Mouse (Mus musculus): ENCODE measurements around the gene Prl2c2.
"Not testable (repeated sequence)": the region's sequence is repeated elsewhere in the genome, so short reads cannot be mapped to it uniquely, and the experiment has no call there.

Prl2c2 gene

DNA sequence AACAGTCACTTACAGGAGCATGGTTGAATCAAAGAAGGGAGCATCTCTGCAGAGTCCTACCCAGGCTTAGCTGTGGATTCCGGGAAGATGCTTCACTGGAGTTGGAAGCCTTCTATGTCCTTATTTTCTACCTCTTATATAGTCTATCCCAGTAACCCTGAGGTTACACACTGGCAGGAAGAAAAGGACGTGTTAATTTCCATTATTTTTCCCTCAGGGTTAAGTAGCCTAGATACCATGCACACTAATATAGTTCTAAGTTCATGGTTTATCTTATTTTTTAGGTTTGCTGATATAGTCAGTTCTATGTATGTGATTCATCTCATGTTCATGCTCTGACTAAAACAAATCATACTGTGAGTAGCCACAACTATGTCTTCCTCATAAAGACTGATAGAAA is at the start of gene Prl2c2:
Gene Prl2c2, minus strand, starts transcription at position 101 of the 400 bp plus-strand sequence.
- DNase-seq (ENCODE audit: inconsistent ontology term): not testable (repeated sequence)

GRCm38 (mm10) chr13:13025872-13026271 is 20.7 kb upstream of the Prl2c2 start:
- peak; percentile 9 for DNase-seq (ENCODE audit: inconsistent ontology term)

DNA sequence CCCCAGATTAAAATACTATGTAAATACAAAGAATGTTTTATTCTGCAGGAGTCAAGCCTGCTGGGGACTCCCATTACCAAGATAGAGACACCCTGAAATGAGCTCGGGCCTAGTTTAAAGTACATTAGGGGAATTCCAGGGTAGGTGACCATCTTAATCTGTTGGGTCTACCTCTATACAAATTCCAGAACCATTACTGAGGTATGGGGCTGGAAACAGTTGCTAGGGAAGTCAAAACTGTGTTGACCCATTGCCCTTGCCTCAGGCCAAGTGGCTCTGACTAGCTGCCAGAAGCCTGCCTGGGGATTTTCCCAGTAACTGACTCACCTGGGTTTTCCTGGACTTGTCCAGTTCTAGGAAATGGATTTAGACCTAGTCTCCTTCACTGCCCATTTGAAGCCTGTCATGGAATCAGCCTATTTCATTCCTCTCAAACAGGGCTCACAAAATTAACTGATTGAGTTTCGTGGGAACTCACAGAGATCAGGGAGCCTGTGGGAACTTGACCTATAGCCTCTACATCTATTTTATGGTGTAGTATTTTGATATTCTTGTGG is 8.9 kb upstream of the Prl2c2 start:
- DNase-seq (ENCODE audit: inconsistent ontology term): not testable (repeated sequence)

All from Muller cell, postnatal 12 days (primary cell).